Mouse (Mus musculus) cerebellum, adult 9-10 months (tissue): ENCODE data around the gene Gm5294.

Source experiments
- DNase-seq: peaks from one replicate; pipeline ENCODE4 v3.0.0; 2022

Gene Gm5294

GRCm38 (mm10) chr5:138819780-138820179, at the start of gene Gm5294:
TSS of gene Gm5294 (plus strand) at chr5:138820080.
- DNase-seq, result no peak

GRCm38 (mm10) chr5:138775096-138775495, 44.8 kb upstream of the Gm5294 start:
- DNase-seq, result no peak

- DNase-seq, result peak; percentile 25
Observed at GRCm38 (mm10) chr5:138776346-138776745, 43.5 kb upstream of the Gm5294 start.

GRCm38 (mm10) chr5:138778731-138779463, 41.0 kb upstream of the Gm5294 start:
- DNase-seq, result peak; percentile 51

- no peak for DNase-seq
Observed at GRCm38 (mm10) chr5:138779655-138780054, 40.2 kb upstream of the Gm5294 start.

GRCm38 (mm10) chr5:138782697-138783096, 37.2 kb upstream of the Gm5294 start:
- DNase-seq, result no peak

- DNase-seq, result no peak
Observed at GRCm38 (mm10) chr5:138783181-138783580, 36.7 kb upstream of the Gm5294 start.

GRCm38 (mm10) chr5:138785986-138786515, 33.8 kb upstream of the Gm5294 start:
- DNase-seq, result no peak

- no peak for DNase-seq
Observed at GRCm38 (mm10) chr5:138787648-138788047, 32.2 kb upstream of the Gm5294 start.

- peak; percentile 12 for DNase-seq
Observed at GRCm38 (mm10) chr5:138788481-138789211, 31.2 kb upstream of the Gm5294 start.

GRCm38 (mm10) chr5:138790954-138791480, 28.9 kb upstream of the Gm5294 start:
- DNase-seq, result no peak

GRCm38 (mm10) chr5:138801588-138802116, 18.2 kb upstream of the Gm5294 start:
- DNase-seq, result no peak

GRCm38 (mm10) chr5:138804286-138804685, 15.6 kb upstream of the Gm5294 start:
- peak; percentile 26 for DNase-seq

GRCm38 (mm10) chr5:138809767-138810166, 10.1 kb upstream of the Gm5294 start:
- DNase-seq, result no peak

GRCm38 (mm10) chr5:138820717-138821332, 945 bp downstream of the Gm5294 start:
- no peak for DNase-seq

GRCm38 (mm10) chr5:138825090-138825489, 5.2 kb downstream of the Gm5294 start:
- no peak for DNase-seq

- DNase-seq, result no peak
Observed at GRCm38 (mm10) chr5:138833406-138833805, 13.5 kb downstream of the Gm5294 start.

- DNase-seq, result no peak
Observed at GRCm38 (mm10) chr5:138834910-138835309, 15.0 kb downstream of the Gm5294 start.

GRCm38 (mm10) chr5:138840981-138841380, 21.1 kb downstream of the Gm5294 start:
- DNase-seq, result no peak

- DNase-seq, result no peak
Observed at GRCm38 (mm10) chr5:138843168-138843824, 23.4 kb downstream of the Gm5294 start.

GRCm38 (mm10) chr5:138846506-138846905, 26.6 kb downstream of the Gm5294 start:
- DNase-seq, result no peak

- peak; percentile 92 for DNase-seq
Observed at GRCm38 (mm10) chr5:138848102-138848501, 28.2 kb downstream of the Gm5294 start.
